Mouse (Mus musculus) intestine, embryonic 16.5 days (tissue): Measurements from ENCODE around the gene Ssr2. TPM values are rescaled to one million over a fixed set of nuclear protein-coding genes. Genes with fewer than 3 reads are reported as not detected.

ENCODE experiments used
- ATAC-seq: fragments of 200-750 bp; cut with Nextera tagmentation; 2 replicates; pipeline ENCODE4 v1.8.0; 2017; ENCODE audit warnings: moderate TSS enrichment, moderate library complexity
- H3K27ac ChIP-seq: fragments of 300-500 bp; sonication (generic); 2 replicates; pipeline ENCODE4 v1.5.1; 2014; ENCODE audit warnings: mild to moderate bottlenecking, low read length
- H3K27me3 ChIP-seq: fragments of 300-500 bp; sonication (generic); replicated peaks from 2 replicates; pipeline ENCODE4 v1.6.1; 2014; ENCODE audit warnings: low read length, control low read depth, mixed read lengths; ENCODE audit not compliant: control insufficient read depth, insufficient read depth
- H3K36me3 ChIP-seq: fragments of 300-500 bp; sonication (generic); 2 replicates; pipeline ENCODE4 v1.6.1; 2014; ENCODE audit warnings: low read length, control low read depth; ENCODE audit not compliant: control insufficient read depth, insufficient read depth
- H3K4me1 ChIP-seq: fragments of 300-500 bp; sonication (generic); 2 replicates; pipeline ENCODE4 v1.6.1; 2014; ENCODE audit warnings: low read length, control low read depth, mixed read lengths; ENCODE audit not compliant: control insufficient read depth, insufficient read depth
- H3K4me2 ChIP-seq: fragments of 300-500 bp; sonication (generic); 2 replicates; pipeline ENCODE4 v1.6.1; 2014; ENCODE audit warnings: low read depth, low read length, control low read depth
- H3K4me3 ChIP-seq: fragments of 300-500 bp; sonication (generic); 2 replicates; pipeline ENCODE4 v1.5.1; 2014; ENCODE audit warnings: mild to moderate bottlenecking, low read length
- H3K9ac ChIP-seq: fragments of 300-500 bp; sonication (generic); 2 replicates; pipeline ENCODE4 v1.6.1; 2014; ENCODE audit warnings: low read depth, low read length
- H3K9me3 ChIP-seq: fragments of 300-500 bp; sonication (generic); 2 replicates; pipeline ENCODE4 v1.6.1; 2016; ENCODE audit warnings: low read length, control low read depth; ENCODE audit not compliant: control insufficient read depth
- WGBS: fragments of 180-500 bp; shearing (Covaris S2); extraction: QIAGEN DNeasy Blood & Tissue Kit; methylation state at CpG from one replicate; pipeline ENCODE4 v1.1.7; 2014; 5-methylcytosine and 5-hydroxymethylcytosine counted together
- polyA plus RNA-seq: library from polyadenylated mRNA; unstranded; fragments of >200 nt; fragmentation: Nextera tagmentation; extraction: Ambion mirVana; gene quantifications from 2 replicates; pipeline ENCODE4 v1.2.1, GENCODE M21; 2015

The Ssr2 gene
- polyA plus RNA-seq, 1 experiment from 2014 or later = 377 TPM

- Histone ChIP-seq H3K27ac (no peak overlapping the region), H3K9me3 (no peaks in the 10 kb centered on the region), H3K36me3 (0 out of 2 replicates have a peak, but pooled peaks cover 3% of the 10 kb centered on the region), H3K4me2 (no peak overlapping the region), H3K4me1 (peaks cover 31% of the 10 kb centered on the region), H3K4me3 (no peak overlapping the region), H3K27me3 (no peaks in the 10 kb centered on the region), H3K9ac (no peak overlapping the region)
- WGBS = 72% methylated on average over 5 of the region's 5 CpGs
- ATAC-seq = no peak
Observed at GRCm38 (mm10) chr3:88540085-88540484, 35.6 kb upstream of the Ssr2 start.

GRCm38 (mm10) chr3:88541622-88542401 is 33.9 kb upstream of the Ssr2 start:
- no peak overlapping the region for H3K4me3 ChIP-seq
- no peak overlapping the region for H3K27ac ChIP-seq
- ATAC-seq = no peak
- H3K36me3 ChIP-seq = 0 out of 2 replicates have a peak, but pooled peaks cover 3% of the 10 kb centered on the region
- no peak overlapping the region for H3K4me2 ChIP-seq
- H3K9ac ChIP-seq = no peak overlapping the region
- WGBS = 67% methylated on average over 7 of the region's 7 CpGs
- peaks cover 14% of the 10 kb centered on the region for H3K4me1 ChIP-seq
- H3K9me3 ChIP-seq = no peaks in the 10 kb centered on the region
- H3K27me3 ChIP-seq = no peaks in the 10 kb centered on the region

GRCm38 (mm10) chr3:88542486-88542885 is 33.2 kb upstream of the Ssr2 start:
- Histone ChIP-seq H3K9ac (no peak overlapping the region), H3K4me3 (no peak overlapping the region), H3K9me3 (no peaks in the 10 kb centered on the region), H3K27me3 (no peaks in the 10 kb centered on the region), H3K4me1 (peaks cover 7% of the 10 kb centered on the region; the same call in 1 of the 2 replicates), H3K36me3 (no peaks in the 10 kb centered on the region), H3K4me2 (no peak overlapping the region), H3K27ac (no peak overlapping the region)
- ATAC-seq = no peak
- WGBS = 50% methylated on average over 4 of the region's 4 CpGs

GRCm38 (mm10) chr3:88543174-88543573 is 32.5 kb upstream of the Ssr2 start:
- Histone ChIP-seq H3K36me3 (no peaks in the 10 kb centered on the region), H3K9me3 (no peaks in the 10 kb centered on the region), H3K27ac (no peak overlapping the region), H3K27me3 (no peaks in the 10 kb centered on the region), H3K9ac (no peak overlapping the region), H3K4me3 (no peak overlapping the region), H3K4me2 (no peak overlapping the region), H3K4me1 (peaks cover 4% of the 10 kb centered on the region; the same call in 1 of the 2 replicates)
- ATAC-seq = no peak
- whole genome bisulfite sequencing = 78% methylated on average over 8 of the region's 8 CpGs

GRCm38 (mm10) chr3:88543651-88544410 is 31.8 kb upstream of the Ssr2 start:
- no peak for ATAC-seq
- 70% methylated on average over 5 of the region's 5 CpGs for WGBS
- no peak overlapping the region for H3K4me3 ChIP-seq
- no peak overlapping the region for H3K4me2 ChIP-seq
- H3K4me1 ChIP-seq = peaks cover 5% of the 10 kb centered on the region; the same call in 1 of the 2 replicates
- H3K27ac ChIP-seq = no peak overlapping the region
- H3K36me3 ChIP-seq = no peaks in the 10 kb centered on the region
- no peaks in the 10 kb centered on the region for H3K9me3 ChIP-seq
- H3K27me3 ChIP-seq = no peaks in the 10 kb centered on the region
- H3K9ac ChIP-seq = no peak overlapping the region

GRCm38 (mm10) chr3:88544514-88544913 is 31.2 kb upstream of the Ssr2 start:
- H3K9ac ChIP-seq = no peak overlapping the region
- no peaks in the 10 kb centered on the region for H3K27me3 ChIP-seq
- no peaks in the 10 kb centered on the region for H3K9me3 ChIP-seq
- WGBS = 48% methylated on average over 5 of the region's 5 CpGs
- no peaks in the 10 kb centered on the region for H3K36me3 ChIP-seq
- H3K4me3 ChIP-seq = no peak overlapping the region
- H3K27ac ChIP-seq = no peak overlapping the region
- no peak for ATAC-seq
- H3K4me1 ChIP-seq = peaks cover 3% of the 10 kb centered on the region; the same call in 1 of the 2 replicates
- no peak overlapping the region for H3K4me2 ChIP-seq

- Histone ChIP-seq H3K4me2 (no peak overlapping the region), H3K27ac (no peak overlapping the region), H3K9me3 (no peaks in the 10 kb centered on the region), H3K4me1 (peaks cover 3% of the 10 kb centered on the region; the same call in 1 of the 2 replicates), H3K27me3 (no peaks in the 10 kb centered on the region), H3K4me3 (no peak overlapping the region), H3K9ac (no peak overlapping the region), H3K36me3 (no peaks in the 10 kb centered on the region)
- no peak for ATAC-seq
- 68% methylated on average over 20 of the region's 20 CpGs for WGBS
Observed at GRCm38 (mm10) chr3:88544955-88545591, 30.6 kb upstream of the Ssr2 start.

- Histone ChIP-seq H3K4me1 (peaks cover 10% of the 10 kb centered on the region), H3K4me3 (peak overlapping the region; percentile 29), H3K27me3 (no peaks in the 10 kb centered on the region), H3K9me3 (no peaks in the 10 kb centered on the region), H3K36me3 (no peaks in the 10 kb centered on the region), H3K4me2 (peak overlapping the region; percentile 50), H3K27ac (no peak overlapping the region; the same call in 1 of the 2 replicates), H3K9ac (no peak overlapping the region)
- 0 out of 2 replicates have a peak, but pooled peaks have one; percentile 24 for ATAC-seq
- WGBS = 56% methylated on average over 6 of the region's 6 CpGs
Observed at GRCm38 (mm10) chr3:88546674-88547418, 28.8 kb upstream of the Ssr2 start.
